Mouse (Mus musculus) right cerebral cortex, postnatal 25 days (tissue): ENCODE data around the gene Prph2.

Source experiments
- DNase-seq: peaks from one replicate; pipeline ENCODE4 v3.0.0; 2022

Prph2 gene

GRCm38 (mm10) chr17:46910186-46910585, at the start of gene Prph2:
Gene Prph2, plus strand, starts transcription at chr17:46910459.
- no peak for DNase-seq

GRCm38 (mm10) chr17:46864566-46865195, 45.6 kb upstream of the Prph2 start:
- peak; percentile 31 for DNase-seq

- no peak for DNase-seq
Observed at GRCm38 (mm10) chr17:46866836-46867235, 43.4 kb upstream of the Prph2 start.

- DNase-seq: no peak
Observed at GRCm38 (mm10) chr17:46870204-46870798, 40.0 kb upstream of the Prph2 start.

GRCm38 (mm10) chr17:46870913-46871312, 39.3 kb upstream of the Prph2 start:
- no peak for DNase-seq

GRCm38 (mm10) chr17:46872806-46873205, 37.5 kb upstream of the Prph2 start:
- DNase-seq: no peak

- peak; percentile 43 for DNase-seq
Observed at GRCm38 (mm10) chr17:46874133-46874532, 36.1 kb upstream of the Prph2 start.

- no peak for DNase-seq
Observed at GRCm38 (mm10) chr17:46875626-46876025, 34.6 kb upstream of the Prph2 start.

- no peak for DNase-seq
Observed at GRCm38 (mm10) chr17:46876371-46876950, 33.8 kb upstream of the Prph2 start.

GRCm38 (mm10) chr17:46877061-46877460, 33.2 kb upstream of the Prph2 start:
- DNase-seq: no peak

GRCm38 (mm10) chr17:46879841-46880311, 30.4 kb upstream of the Prph2 start:
- no peak for DNase-seq

GRCm38 (mm10) chr17:46880322-46880721, 29.9 kb upstream of the Prph2 start:
- DNase-seq: no peak

- DNase-seq: no peak
Observed at GRCm38 (mm10) chr17:46881728-46882127, 28.5 kb upstream of the Prph2 start.

- DNase-seq: no peak
Observed at GRCm38 (mm10) chr17:46883107-46883506, 27.2 kb upstream of the Prph2 start.

GRCm38 (mm10) chr17:46884766-46885165, 25.5 kb upstream of the Prph2 start:
- no peak for DNase-seq

- DNase-seq: no peak
Observed at GRCm38 (mm10) chr17:46885218-46885909, 24.9 kb upstream of the Prph2 start.

GRCm38 (mm10) chr17:46885910-46886643, 24.2 kb upstream of the Prph2 start:
- no peak for DNase-seq

- DNase-seq: peak; percentile 35
Observed at GRCm38 (mm10) chr17:46888511-46889212, 21.6 kb upstream of the Prph2 start.

- DNase-seq: peak; percentile 81
Observed at GRCm38 (mm10) chr17:46889450-46890084, 20.7 kb upstream of the Prph2 start.

GRCm38 (mm10) chr17:46890116-46890815, 20.0 kb upstream of the Prph2 start, which contains the start of gene Tbcc:
Gene Tbcc, plus strand, starts transcription at chr17:46890684.
- DNase-seq: peak; percentile 97
